Mouse (Mus musculus): ENCODE measurements around the gene Prdx2. TPM values are rescaled to one million over a fixed set of nuclear protein-coding genes. Genes with fewer than 3 reads are reported as not detected.
A peak's percentile ranks its signal among the peaks of the same experiment; 100 is the strongest.

Prdx2 gene
- polyA plus RNA-seq, 1 experiment from 2014 or later = 596 TPM

GRCm38 (mm10) chr8:84981644-84982498 is 12.5 kb downstream of the Prdx2 start:
- Histone ChIP-seq H3K36me3 (no peaks in the 10 kb centered on the region), H3K27me3 (no peaks in the 10 kb centered on the region), H3K9me3 (replicated peaks) (no peaks in the 10 kb centered on the region), H3K9ac (no peak overlapping the region), H3K4me2 (no peak overlapping the region), H3K4me3 (no peak overlapping the region), H3K4me1 (replicated peaks) (peaks cover 76% of the 10 kb centered on the region), H3K27ac (peak overlapping the region; percentile 91)
- no peak for ATAC-seq (replicated peaks; ENCODE audit: insufficient number of reproducible peaks, insufficient read depth, low FRiP score, low read depth)
- 69% methylated on average over 15 of the region's 15 CpGs for WGBS

GRCm38 (mm10) chr8:84982499-84983011 is 13.2 kb downstream of the Prdx2 start:
- no peak overlapping the region for H3K27ac ChIP-seq
- no peak overlapping the region for H3K9ac ChIP-seq
- H3K4me2 ChIP-seq = no peak overlapping the region
- no peaks in the 10 kb centered on the region for H3K27me3 ChIP-seq
- H3K4me3 ChIP-seq = no peak overlapping the region
- WGBS = 55% methylated on average over 3 of the region's 3 CpGs
- no peaks in the 10 kb centered on the region for H3K9me3 ChIP-seq (replicated peaks)
- H3K4me1 ChIP-seq (replicated peaks) = peaks cover 70% of the 10 kb centered on the region
- ATAC-seq (replicated peaks; ENCODE audit: insufficient number of reproducible peaks, insufficient read depth, low FRiP score, low read depth) = no peak
- no peaks in the 10 kb centered on the region for H3K36me3 ChIP-seq

GRCm38 (mm10) chr8:84984294-84985048 is 15.1 kb downstream of the Prdx2 start:
- peak overlapping the region; percentile 61; the same call in 1 of the 2 replicates for H3K4me3 ChIP-seq
- H3K27me3 ChIP-seq = no peaks in the 10 kb centered on the region
- H3K4me2 ChIP-seq = peak overlapping the region; percentile 99
- H3K9ac ChIP-seq = no peak overlapping the region
- H3K27ac ChIP-seq = peak overlapping the region; percentile 72
- no peaks in the 10 kb centered on the region for H3K9me3 ChIP-seq (replicated peaks)
- 11% methylated on average over 16 of the region's 16 CpGs for WGBS
- H3K36me3 ChIP-seq = no peaks in the 10 kb centered on the region
- peaks cover 58% of the 10 kb centered on the region for H3K4me1 ChIP-seq (replicated peaks)
- no peak for ATAC-seq (replicated peaks; ENCODE audit: insufficient number of reproducible peaks, insufficient read depth, low FRiP score, low read depth)

- 2% methylated on average over 23 of the region's 23 CpGs for WGBS
- Histone ChIP-seq H3K9me3 (replicated peaks) (no peaks in the 10 kb centered on the region), H3K4me2 (peak overlapping the region; percentile 99), H3K36me3 (no peaks in the 10 kb centered on the region), H3K27me3 (no peaks in the 10 kb centered on the region), H3K27ac (peak overlapping the region; percentile 72), H3K4me1 (replicated peaks) (peaks cover 54% of the 10 kb centered on the region), H3K9ac (peak overlapping the region; percentile 64), H3K4me3 (peak overlapping the region; percentile 61)
- ATAC-seq (replicated peaks; ENCODE audit: insufficient number of reproducible peaks, insufficient read depth, low FRiP score, low read depth) = no peak
These were observed 15.8 kb downstream of the Prdx2 start for GRCm38 (mm10) chr8:84985049-84985683.

- ATAC-seq (replicated peaks; ENCODE audit: insufficient number of reproducible peaks, insufficient read depth, low FRiP score, low read depth) = peak; percentile 15
- Histone ChIP-seq H3K4me2 (peak overlapping the region; percentile 99), H3K9me3 (replicated peaks) (no peaks in the 10 kb centered on the region), H3K27me3 (no peaks in the 10 kb centered on the region), H3K36me3 (no peaks in the 10 kb centered on the region), H3K4me3 (peak overlapping the region; percentile 61), H3K9ac (peak overlapping the region; percentile 64), H3K27ac (peak overlapping the region; percentile 72), H3K4me1 (replicated peaks) (peaks cover 51% of the 10 kb centered on the region)
- WGBS = under 1% methylated on average over 53 of the region's 53 CpGs
These were observed 16.4 kb downstream of the Prdx2 start for GRCm38 (mm10) chr8:84985684-84986378.

- Histone ChIP-seq H3K4me3 (peak overlapping the region; percentile 61), H3K27me3 (no peaks in the 10 kb centered on the region), H3K36me3 (no peaks in the 10 kb centered on the region), H3K4me2 (peak overlapping the region; percentile 99), H3K4me1 (replicated peaks) (peaks cover 48% of the 10 kb centered on the region), H3K27ac (peak overlapping the region; percentile 72), H3K9me3 (replicated peaks) (no peaks in the 10 kb centered on the region), H3K9ac (peak overlapping the region; percentile 64; the same call in 1 of the 2 replicates)
- ATAC-seq (replicated peaks; ENCODE audit: insufficient number of reproducible peaks, insufficient read depth, low FRiP score, low read depth) = no peak
- WGBS = 30% methylated on average over 8 of the region's 8 CpGs
These were observed 17.1 kb downstream of the Prdx2 start for GRCm38 (mm10) chr8:84986379-84986945.

GRCm38 (mm10) chr8:84987388-84987787 is 18.0 kb downstream of the Prdx2 start:
- Histone ChIP-seq H3K27me3 (no peaks in the 10 kb centered on the region), H3K4me1 (replicated peaks) (peaks cover 38% of the 10 kb centered on the region), H3K4me2 (no peak overlapping the region), H3K27ac (no peak overlapping the region), H3K9ac (no peak overlapping the region), H3K9me3 (replicated peaks) (no peaks in the 10 kb centered on the region), H3K4me3 (no peak overlapping the region), H3K36me3 (no peaks in the 10 kb centered on the region)
- 72% methylated on average over 5 of the region's 5 CpGs for WGBS
- ATAC-seq (replicated peaks; ENCODE audit: insufficient number of reproducible peaks, insufficient read depth, low FRiP score, low read depth) = no peak

GRCm38 (mm10) chr8:84987903-84988302 is 18.5 kb downstream of the Prdx2 start:
- Histone ChIP-seq H3K27ac (no peak overlapping the region), H3K4me1 (replicated peaks) (peaks cover 38% of the 10 kb centered on the region), H3K4me2 (no peak overlapping the region), H3K4me3 (no peak overlapping the region), H3K9me3 (replicated peaks) (no peaks in the 10 kb centered on the region), H3K27me3 (no peaks in the 10 kb centered on the region), H3K36me3 (no peaks in the 10 kb centered on the region), H3K9ac (no peak overlapping the region)
- no peak for ATAC-seq (replicated peaks; ENCODE audit: insufficient number of reproducible peaks, insufficient read depth, low FRiP score, low read depth)
- WGBS = 57% methylated on average over 2 of the region's 2 CpGs

- H3K4me2 ChIP-seq = peak overlapping the region; percentile 91
- 0 out of 2 replicates have a peak overlapping the region, but pooled peaks have one; percentile 15 for H3K27ac ChIP-seq
- WGBS = 15% methylated on average over 15 of the region's 15 CpGs
- H3K36me3 ChIP-seq = no peaks in the 10 kb centered on the region
- H3K4me1 ChIP-seq (replicated peaks) = peaks cover 35% of the 10 kb centered on the region
- ATAC-seq (replicated peaks; ENCODE audit: insufficient number of reproducible peaks, insufficient read depth, low FRiP score, low read depth) = no peak
- 0 out of 2 replicates have a peak, but pooled peaks cover 2% of the 10 kb centered on the region for H3K27me3 ChIP-seq
- H3K9ac ChIP-seq = no peak overlapping the region; the same call in 1 of the 2 replicates
- H3K9me3 ChIP-seq (replicated peaks) = no peaks in the 10 kb centered on the region
- H3K4me3 ChIP-seq = 0 out of 2 replicates have a peak overlapping the region, but pooled peaks have one; percentile 63
These were observed 19.9 kb downstream of the Prdx2 start for GRCm38 (mm10) chr8:84989311-84989731.

- H3K27me3 ChIP-seq = peaks cover 6% of the 10 kb centered on the region
- H3K9me3 ChIP-seq (replicated peaks) = no peaks in the 10 kb centered on the region
- H3K27ac ChIP-seq = peak overlapping the region; percentile 58
- H3K4me2 ChIP-seq = peak overlapping the region; percentile 91
- WGBS = under 1% methylated on average over 15 of the region's 15 CpGs
- peak overlapping the region; percentile 55 for H3K9ac ChIP-seq
- ATAC-seq (replicated peaks; ENCODE audit: insufficient number of reproducible peaks, insufficient read depth, low FRiP score, low read depth) = peak; percentile 54
- no peaks in the 10 kb centered on the region for H3K36me3 ChIP-seq
- peaks cover 30% of the 10 kb centered on the region for H3K4me1 ChIP-seq (replicated peaks)
- peak overlapping the region; percentile 63 for H3K4me3 ChIP-seq
These were observed 20.4 kb downstream of the Prdx2 start for GRCm38 (mm10) chr8:84989810-84990209.
